Mouse (Mus musculus): ENCODE results near the gene Dennd2d.

Gene Dennd2d

GRCm38 (mm10) chr3:106496045-106496721, 14.0 kb downstream of the Dennd2d start:
- no peak for DNase-seq (ENCODE audit: low spot score in 2 of 2)

- no peak for DNase-seq (ENCODE audit: low spot score in 2 of 2)
Observed at GRCm38 (mm10) chr3:106496996-106497395, 14.8 kb downstream of the Dennd2d start.

DNA sequence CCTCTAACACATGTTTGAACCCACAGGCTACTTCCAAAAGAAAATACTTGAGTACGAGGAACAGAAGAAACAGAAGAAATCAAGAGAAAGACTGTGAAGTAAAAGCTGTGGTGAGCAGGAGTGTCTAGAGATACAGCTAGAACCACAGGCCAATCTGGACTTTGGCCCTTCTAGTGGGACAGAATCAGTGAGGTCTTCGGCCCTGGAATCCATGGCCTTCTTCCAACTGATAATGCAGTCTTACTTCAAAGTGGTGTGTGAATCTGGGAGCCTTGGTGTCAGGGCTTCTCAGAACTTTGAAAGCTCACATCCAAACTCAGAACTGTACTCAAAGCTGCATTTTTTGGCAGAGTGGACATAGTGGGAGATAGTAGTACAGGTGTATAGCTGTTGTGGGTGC, 18.3 kb downstream of the Dennd2d start:
- DNase-seq (ENCODE audit: low spot score in 2 of 2) = no peak

GRCm38 (mm10) chr3:106502892-106503291, 20.7 kb downstream of the Dennd2d start:
- DNase-seq (ENCODE audit: low spot score in 2 of 2) = no peak

DNA sequence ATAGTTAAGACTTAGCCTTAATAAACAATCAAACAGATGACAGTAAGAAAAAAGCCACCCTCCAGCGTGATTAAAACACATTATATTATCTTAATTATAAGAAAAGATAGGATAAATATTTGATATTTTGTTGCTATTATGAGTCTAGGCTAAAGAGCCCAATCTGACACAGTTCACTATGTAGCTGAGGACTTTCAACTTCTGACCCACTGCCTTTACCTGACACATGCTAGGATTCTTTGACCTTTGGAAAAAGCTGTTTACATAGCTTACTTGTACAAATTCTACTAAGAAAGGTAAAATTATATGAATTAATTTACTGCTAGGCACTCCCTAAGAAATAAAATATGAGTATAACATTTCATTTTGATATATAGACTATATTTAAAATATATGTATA, 28.5 kb downstream of the Dennd2d start:
- DNase-seq (ENCODE audit: low spot score in 2 of 2) = no peak

DNA sequence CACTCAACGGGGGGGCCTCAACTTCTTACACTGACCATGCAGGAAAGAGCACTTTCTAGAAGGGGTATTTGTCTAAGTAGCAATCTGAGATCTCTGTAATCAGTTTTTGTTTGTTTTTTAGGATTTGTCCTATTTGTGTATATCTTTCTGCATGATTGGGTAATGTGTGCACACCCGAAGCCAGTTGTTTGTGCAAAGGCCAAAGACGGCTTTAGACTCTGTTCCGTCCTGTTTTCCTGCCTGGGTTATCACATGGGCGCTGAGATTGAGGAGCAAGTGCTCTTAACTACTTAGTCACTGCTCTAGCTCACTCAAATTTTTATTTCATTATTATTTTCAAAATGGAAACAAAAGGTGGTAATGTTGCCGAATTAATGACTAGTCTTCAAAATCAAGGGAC, 32.8 kb downstream of the Dennd2d start:
- DNase-seq (ENCODE audit: low spot score in 2 of 2) = no peak

DNA sequence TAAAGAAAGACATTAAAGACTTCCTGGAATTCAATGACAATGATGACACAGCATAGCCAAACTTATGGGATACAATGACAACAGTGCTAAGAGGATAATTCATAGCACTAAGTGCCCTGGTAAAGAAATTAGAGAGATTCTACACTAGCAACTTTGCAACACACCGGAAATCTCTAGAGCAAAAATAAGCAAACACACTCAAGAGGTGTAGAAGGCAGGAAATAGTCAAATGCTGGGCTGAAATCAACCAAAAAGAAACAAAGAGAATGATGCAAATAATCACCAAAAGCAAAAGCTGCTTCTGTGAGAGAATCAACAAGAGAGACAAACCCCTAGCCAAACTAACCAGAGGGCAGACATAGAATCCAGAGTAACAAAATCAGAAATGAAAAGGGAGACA, 40.5 kb downstream of the Dennd2d start:
- no peak for DNase-seq (ENCODE audit: low spot score in 2 of 2)

- no peak for DNase-seq (ENCODE audit: low spot score in 2 of 2)
Observed at GRCm38 (mm10) chr3:106526411-106526810, 44.2 kb downstream of the Dennd2d start.

DNA sequence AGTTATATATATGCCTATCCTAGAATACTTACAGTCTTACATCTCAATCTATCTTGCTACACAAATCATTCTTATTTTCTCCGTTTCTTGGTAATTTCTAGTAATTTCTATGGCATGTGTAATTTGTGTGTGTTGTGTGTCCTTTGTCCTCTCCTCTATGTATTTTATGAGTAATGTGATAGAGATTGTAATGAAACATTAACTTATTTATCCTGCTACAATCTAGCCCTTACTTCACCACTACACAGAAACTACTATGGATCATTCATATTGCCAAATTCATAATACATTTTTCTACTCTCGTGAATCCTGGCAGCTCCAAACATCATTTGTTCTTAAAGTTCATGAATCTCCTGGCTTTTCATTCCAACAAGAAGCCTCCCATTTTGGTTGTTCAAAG, 45.8 kb downstream of the Dennd2d start:
- no peak for DNase-seq (ENCODE audit: low spot score in 2 of 2)

DNA sequence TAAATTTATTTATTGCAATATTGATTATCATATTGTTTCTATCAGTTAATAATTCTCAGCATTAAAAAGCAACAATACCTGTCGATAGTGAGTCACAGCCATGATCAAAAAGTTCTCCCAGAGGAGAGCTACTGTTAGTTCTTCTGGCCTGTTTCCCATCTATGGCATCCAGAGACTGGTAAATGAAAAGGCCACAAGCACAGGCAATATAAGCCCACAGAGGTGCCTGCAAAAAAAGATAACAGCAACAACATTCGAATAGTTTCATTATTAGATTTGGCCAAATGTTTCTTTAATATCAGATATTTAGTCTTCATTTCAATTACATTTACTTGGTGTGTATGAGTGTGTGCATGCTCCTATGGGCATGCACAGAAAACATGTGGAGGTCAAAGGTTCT, 51.1 kb downstream of the Dennd2d start:
- DNase-seq (ENCODE audit: low spot score in 2 of 2) = no peak

DNA sequence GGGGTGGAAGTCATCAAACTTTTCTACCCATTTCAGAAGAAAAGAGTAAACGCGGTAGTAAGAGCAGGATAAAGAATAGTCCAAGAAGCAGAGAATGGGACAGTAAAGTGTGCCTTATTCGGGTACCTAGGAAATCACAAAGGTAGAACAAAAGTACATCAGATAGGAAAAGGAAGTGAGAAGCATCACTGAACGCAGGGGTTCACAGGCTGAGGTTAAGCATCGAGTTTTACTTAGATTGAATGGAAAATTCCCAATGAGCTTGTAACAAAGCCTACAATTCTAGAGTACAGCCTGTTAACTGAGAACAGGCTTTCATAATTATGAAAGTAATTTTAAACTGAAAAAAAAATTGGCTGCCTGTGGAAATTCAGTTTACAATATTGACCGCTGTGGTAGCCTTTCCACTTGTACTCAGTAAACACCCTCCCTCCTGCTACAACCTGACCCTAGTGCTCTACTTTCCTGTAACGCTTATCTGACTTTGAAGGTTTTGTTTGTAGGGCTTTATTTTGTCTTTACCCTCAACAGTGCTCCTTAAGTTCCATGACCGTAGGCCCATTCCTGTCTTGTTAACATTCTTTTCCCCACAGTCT, 62.6 kb downstream of the Dennd2d start:
- no peak for DNase-seq (ENCODE audit: low spot score in 2 of 2)

DNA sequence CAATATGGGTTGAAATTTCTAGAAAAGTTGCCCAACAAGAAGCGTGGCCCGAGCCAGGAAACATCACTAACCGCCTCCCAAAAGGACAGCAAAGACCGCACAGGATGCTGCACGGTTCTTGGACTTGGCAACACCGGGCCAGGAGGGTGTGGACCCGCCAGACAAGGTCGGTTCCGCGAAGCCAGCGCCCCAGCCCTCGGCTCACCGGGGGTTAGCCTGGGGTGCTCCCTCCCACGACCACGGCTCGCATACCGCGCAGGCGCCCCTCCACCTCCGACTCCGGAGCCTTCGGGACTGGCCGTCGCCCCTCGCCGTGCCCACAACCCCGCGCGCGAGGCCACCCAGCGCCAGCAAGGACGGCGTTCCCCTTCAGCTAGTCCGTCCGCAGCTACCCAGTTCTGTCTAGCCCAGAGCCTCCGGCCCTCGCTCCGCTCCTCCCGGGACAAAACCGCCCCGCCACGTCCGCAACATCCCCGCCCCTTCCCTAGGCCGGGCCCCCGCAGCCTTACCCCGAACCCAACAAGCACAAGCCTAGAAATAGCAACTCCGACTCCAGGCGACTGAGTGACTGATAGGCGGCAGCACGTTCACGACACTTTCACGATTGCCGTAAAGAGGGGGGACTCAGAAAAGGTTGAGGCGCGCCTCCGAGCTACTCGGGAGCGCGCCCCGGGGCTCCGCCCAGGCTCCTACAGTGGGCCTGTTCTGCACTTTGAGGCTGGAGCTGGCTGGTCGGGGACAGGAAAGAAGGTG, 65.1 kb downstream of the Dennd2d start, which contains the start of the genes Dram2 and Cept1:
Gene Dram2 (plus strand): TSS at position 628 of the 753 bp plus-strand sequence.
Gene Cept1 (minus strand): TSS at position 632 of the 753 bp plus-strand sequence.
- peak; percentile 82 to 88 for DNase-seq (ENCODE audit: low spot score in 2 of 2)

DNA sequence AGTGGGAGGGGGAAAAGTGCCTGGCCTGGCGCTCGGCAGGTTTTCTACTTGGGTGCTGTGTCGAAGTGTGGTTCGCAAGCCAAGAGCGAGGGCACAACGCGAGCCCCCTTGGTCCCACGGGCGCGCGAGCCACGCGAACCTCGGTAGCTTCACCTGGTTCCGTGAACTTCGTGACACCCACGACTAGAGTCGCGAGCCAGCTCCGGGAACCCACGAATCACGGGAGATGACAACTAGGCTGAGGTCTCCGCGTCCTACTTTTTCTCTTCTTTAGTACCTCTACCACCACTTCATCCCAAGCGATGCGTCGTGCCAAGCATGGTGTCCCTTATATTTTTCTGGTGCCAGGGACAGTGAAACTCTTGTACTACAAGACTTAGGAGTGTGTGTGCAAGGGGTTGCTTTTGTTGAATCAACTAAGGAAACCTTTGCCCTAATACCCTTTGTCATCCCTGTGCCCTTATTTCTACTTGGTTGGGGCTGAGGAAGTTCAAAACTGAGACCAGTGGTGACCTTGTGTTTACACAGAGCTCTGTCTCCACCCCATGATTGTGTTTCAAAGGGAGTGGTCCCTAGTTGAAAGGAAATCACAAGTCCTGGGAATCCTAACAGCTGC, 65.8 kb downstream of the Dennd2d start:
- peak in 1 of 2 experiments; percentile 2 for DNase-seq (ENCODE audit: low spot score in 2 of 2)

GRCm38 (mm10) chr3:106548971-106549370, 66.8 kb downstream of the Dennd2d start:
- DNase-seq (ENCODE audit: low spot score in 2 of 2) = no peak
